Mouse (Mus musculus) erythroblast, embryonic 14.5 days (primary cell): ENCODE measurements around the gene Sgip1. TPM values are rescaled to one million over a fixed set of nuclear protein-coding genes. Genes with fewer than 3 reads are reported as not detected.

Experiments
- H3K27me3 ChIP-seq: 2 replicates; pipeline ENCODE4 v1.6.1; 2012; ENCODE audit warnings: inconsistent platforms; ENCODE audit not compliant: control insufficient read depth
- H3K36me3 ChIP-seq: 2 replicates; pipeline ENCODE4 v1.6.1; 2012; ENCODE audit warnings: mild to moderate bottlenecking, inconsistent platforms; ENCODE audit not compliant: control insufficient read depth
- H3K4me1 ChIP-seq: 2 replicates; pipeline ENCODE4 v1.6.1; 2012; ENCODE audit warnings: inconsistent platforms; ENCODE audit not compliant: control insufficient read depth
- H3K4me3 ChIP-seq: replicated peaks from 2 replicates; pipeline ENCODE3; 2012; ENCODE audit warnings: moderate library complexity, mild to moderate bottlenecking, inconsistent platforms
- H3K9me3 ChIP-seq: 2 replicates; pipeline ENCODE4 v1.6.1; 2012; ENCODE audit warnings: low read length, inconsistent platforms, mixed read lengths; ENCODE audit not compliant: control insufficient read depth
- GATA1 ChIP-seq: IDR thresholded peaks from 2 replicates; pipeline ENCODE4 v1.6.1; 2012; ENCODE audit warnings: low read length, inconsistent platforms, mixed read lengths
- TAL1 ChIP-seq: IDR thresholded peaks from 3 replicates; pipeline ENCODE4 v1.6.1; 2012; ENCODE audit warnings: low read length, inconsistent platforms, mixed read lengths
- polyA plus RNA-seq: library from polyadenylated mRNA; stranded (reverse); fragments of >175 nt; gene quantifications from 2 replicates; pipeline ENCODE4 v1.2.3, GENCODE M21; 2012

The Sgip1 gene
- polyA plus RNA-seq, 1 experiment: not detected

DNA sequence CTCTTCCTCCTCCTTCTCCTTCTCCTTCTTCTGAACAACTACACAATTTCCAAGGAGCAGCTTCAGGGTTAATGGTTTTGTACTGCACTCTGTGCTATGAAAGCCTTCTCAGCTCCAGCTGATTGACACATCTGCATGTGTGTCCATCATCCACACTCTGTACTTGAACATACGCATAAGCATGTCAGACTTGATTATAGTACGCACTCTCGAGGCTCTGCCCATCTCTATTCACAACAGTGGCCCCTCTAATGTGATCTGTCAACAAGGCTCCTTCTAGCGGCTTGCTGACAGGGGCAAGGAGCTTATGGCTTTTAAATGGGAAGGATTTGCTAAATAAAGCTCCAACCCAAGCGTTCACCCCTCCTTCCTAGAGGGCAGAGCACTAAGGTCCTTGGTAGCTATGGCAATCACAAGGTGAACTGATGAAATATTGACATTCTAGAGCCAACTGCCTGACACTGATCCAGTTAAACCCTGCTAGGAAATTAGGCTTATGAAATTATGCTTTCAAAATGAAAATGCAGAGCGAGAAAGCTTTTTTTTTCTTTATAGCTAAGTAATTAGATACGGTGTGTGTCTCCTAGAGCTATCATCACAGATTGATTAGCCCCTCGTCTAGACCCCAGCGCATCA lies 7.0 kb upstream of the Sgip1 start:
- H3K4me1 ChIP-seq: no peaks in the 10 kb centered on the region
- no peaks in the 10 kb centered on the region for H3K27me3 ChIP-seq
- H3K4me3 ChIP-seq: no peak overlapping the region
- no peak for TF ChIP-seq TAL1
- no peak for TF ChIP-seq GATA1
- no peaks in the 10 kb centered on the region for H3K36me3 ChIP-seq
- 0 out of 2 replicates have a peak, but pooled peaks cover 3% of the 10 kb centered on the region for H3K9me3 ChIP-seq

DNA sequence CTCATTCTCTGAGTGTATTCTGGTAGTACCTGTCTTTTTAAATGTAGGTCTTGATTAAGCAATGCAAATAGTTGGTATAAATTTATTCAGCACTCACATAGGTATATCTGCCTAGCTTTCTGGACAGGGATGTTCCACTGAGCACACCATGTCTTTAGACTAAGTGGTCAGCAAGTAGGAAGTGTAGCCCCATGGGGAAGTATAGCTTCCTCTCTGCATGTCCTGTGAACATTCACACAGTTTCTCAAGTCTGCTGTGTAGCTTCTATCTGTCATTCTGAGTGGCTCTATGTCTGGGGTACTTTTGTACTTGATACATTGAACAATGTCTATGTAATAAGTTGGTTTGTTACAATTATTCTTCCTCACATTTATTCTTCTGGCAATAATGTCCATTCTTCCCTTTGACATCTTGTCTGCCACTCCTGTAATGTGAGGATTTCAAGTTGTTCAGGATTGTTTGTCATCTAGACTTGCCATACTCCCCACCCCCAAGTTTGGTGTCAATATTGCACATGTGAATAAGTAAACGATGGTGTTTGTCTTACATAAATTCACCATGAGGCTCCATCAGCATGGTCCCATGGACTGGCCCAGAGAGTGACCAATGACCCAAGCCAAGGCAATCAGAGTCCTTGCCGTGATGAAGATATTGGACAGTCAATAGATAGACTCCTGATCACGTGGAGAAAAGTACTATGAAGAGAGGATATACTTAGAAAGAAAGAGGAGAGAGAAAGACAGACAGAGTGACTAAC lies 12.4 kb downstream of the Sgip1 start:
- no peaks in the 10 kb centered on the region for H3K36me3 ChIP-seq
- no peaks in the 10 kb centered on the region for H3K9me3 ChIP-seq
- no peak for TF ChIP-seq TAL1
- no peaks in the 10 kb centered on the region for H3K4me1 ChIP-seq
- H3K27me3 ChIP-seq: no peaks in the 10 kb centered on the region
- no peak overlapping the region for H3K4me3 ChIP-seq

DNA sequence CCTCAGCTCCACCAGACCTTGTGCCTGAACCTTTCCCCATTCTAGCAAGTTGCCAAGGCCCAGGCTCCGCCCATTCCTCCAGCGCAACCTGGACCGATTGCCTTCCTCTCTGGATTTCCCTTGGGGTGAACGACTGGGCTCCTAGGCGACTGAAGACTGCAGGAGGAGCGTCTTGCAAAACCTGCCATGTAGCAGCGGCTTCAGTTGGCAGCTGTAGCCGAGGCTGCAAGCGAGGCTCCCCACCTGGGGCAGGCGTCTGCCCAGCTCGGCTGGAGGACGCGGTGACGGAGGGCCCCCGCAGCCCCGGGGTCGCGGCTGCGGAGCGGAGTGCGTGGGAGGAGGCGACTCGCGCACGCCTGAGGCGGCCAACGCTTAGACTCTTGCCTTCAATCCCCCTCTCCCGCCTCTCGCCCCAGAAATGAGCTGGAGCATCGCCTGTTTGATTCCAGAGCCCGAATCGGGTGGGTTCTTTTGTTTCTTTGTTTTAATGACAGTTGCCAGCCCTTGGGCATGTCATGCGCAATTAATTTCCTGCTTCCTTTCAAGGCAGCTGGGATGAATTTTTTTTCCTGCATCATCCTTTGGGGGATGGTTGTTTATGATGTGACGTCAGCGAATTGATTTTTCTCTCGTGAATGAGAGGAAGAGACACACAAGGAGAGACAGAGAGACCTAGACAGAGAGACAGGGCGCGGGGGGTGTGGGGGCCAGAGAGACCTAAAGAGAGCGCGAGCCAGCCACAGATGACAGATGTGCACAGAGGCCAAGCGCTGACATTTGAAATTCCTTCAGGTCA lies 18.2 kb downstream of the Sgip1 start:
- TF ChIP-seq TAL1: no peak
- no peak for TF ChIP-seq GATA1
- H3K27me3 ChIP-seq: peaks cover 21% of the 10 kb centered on the region
- H3K9me3 ChIP-seq: no peaks in the 10 kb centered on the region; the same call in 1 of the 2 replicates
- H3K4me1 ChIP-seq: no peaks in the 10 kb centered on the region; the same call in 1 of the 2 replicates
- peak overlapping the region; percentile 17 for H3K4me3 ChIP-seq
- H3K36me3 ChIP-seq: no peaks in the 10 kb centered on the region

DNA sequence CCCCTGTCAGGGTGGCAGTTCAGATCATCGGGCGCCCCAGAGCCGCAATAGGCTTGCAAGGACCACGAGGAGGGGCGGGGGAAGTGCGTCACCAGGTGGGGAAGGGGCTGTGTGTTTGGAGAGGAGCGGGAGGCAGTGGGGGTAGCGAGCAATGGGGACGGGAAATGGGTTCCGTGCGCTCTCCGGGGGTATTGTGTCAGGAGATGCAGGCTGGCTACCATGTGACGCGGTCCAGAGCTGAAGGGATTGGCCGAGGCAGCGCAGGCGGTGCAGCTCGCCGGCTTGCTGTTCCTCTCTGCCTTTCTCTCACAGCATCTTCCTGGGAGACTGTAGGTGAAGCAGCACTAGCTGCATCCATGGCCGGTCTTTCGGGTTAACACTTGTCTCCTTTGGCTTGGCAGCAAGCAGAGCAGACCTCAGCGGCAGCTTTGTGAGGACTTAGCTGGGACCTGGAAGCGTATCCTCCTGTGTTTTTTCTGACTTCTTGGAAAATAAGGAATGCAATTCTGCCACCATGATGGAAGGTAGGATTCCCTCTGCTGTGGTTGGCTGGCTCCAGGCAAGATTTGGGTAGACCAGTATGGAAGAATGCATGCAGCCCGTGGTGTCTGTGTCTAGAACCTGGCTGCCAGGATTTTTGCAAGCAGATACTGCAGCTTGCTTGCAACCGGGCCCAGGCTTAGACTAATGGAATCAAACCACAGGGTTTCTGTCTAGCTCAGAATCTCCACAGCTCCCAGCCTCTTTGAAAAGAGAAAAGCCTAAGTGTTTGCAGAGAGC lies 19.1 kb downstream of the Sgip1 start:
- Histone ChIP-seq H3K36me3 (no peaks in the 10 kb centered on the region), H3K4me1 (no peaks in the 10 kb centered on the region; the same call in 1 of the 2 replicates), H3K27me3 (peaks cover 21% of the 10 kb centered on the region), H3K4me3 (peak overlapping the region; percentile 32), H3K9me3 (no peaks in the 10 kb centered on the region; the same call in 1 of the 2 replicates)
- TF ChIP-seq TAL1: no peak
- no peak for TF ChIP-seq GATA1

DNA sequence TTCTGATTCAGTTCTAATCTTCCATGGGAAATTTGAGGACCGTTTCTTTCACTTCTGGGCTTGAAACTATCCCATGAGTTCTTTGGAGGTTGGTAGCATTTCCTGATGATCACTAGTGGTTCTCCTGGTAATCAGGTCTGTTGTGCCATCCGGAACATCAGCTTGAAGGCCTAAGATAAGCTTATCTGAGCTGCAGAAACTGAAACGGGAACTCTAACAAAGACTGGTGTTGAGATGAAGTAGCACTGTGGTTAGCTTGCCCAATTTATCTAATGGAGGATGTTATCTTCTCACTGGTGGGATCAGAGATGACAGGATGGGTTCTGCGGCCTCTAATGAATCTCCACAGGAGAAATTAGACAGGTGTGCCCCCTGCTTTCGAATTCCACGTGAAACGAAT lies 21.0 kb downstream of the Sgip1 start:
- Histone ChIP-seq H3K4me1 (no peaks in the 10 kb centered on the region; the same call in 1 of the 2 replicates), H3K27me3 (peaks cover 21% of the 10 kb centered on the region), H3K4me3 (no peak overlapping the region), H3K36me3 (no peaks in the 10 kb centered on the region), H3K9me3 (no peaks in the 10 kb centered on the region; the same call in 1 of the 2 replicates)
- TF ChIP-seq GATA1 (no peak), TAL1 (no peak)

DNA sequence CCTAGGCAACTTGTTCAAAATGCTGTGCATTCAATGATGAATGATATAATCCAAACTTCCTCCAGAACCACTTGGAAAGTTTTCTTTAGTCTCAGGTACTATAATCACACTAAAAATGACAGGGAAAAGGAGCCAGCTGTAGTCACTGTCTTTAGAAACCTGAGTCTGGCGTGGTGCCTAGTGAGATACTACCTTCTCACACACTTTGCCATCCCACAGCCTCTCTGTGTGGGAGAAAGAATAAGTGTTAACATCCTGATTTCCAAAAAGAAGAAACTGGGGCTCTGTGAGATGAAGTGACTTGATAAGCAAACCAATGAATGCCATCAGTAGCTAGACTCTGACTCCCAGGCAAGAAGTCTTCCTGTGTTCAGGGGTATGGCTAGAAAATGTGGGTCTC lies 28.0 kb downstream of the Sgip1 start:
- TF ChIP-seq TAL1 (no peak), GATA1 (no peak)
- H3K27me3 ChIP-seq: no peaks in the 10 kb centered on the region
- no peaks in the 10 kb centered on the region for H3K4me1 ChIP-seq
- no peaks in the 10 kb centered on the region for H3K9me3 ChIP-seq
- H3K4me3 ChIP-seq: no peak overlapping the region
- H3K36me3 ChIP-seq: no peaks in the 10 kb centered on the region

DNA sequence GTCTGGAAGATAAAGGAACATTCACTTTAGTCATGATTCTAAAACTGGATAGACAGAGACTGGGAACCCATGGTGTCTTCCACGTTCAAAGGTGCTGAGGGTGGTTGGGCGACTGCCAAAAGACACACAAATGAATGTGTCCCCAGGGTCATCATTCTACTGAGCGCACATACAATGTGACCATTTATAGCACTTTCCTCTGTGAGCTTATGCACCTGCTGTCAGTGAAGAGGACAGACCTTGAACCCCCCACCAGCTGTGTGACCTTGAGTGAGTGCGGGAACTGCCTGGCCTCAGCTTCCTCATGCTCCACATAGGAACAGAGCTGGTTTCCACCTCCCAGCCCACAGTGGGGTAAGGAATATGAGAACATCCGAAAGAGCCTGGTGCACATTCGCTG lies 28.8 kb downstream of the Sgip1 start:
- TF ChIP-seq GATA1 (no peak), TAL1 (no peak)
- no peaks in the 10 kb centered on the region for H3K4me1 ChIP-seq
- H3K4me3 ChIP-seq: no peak overlapping the region
- H3K27me3 ChIP-seq: no peaks in the 10 kb centered on the region
- H3K9me3 ChIP-seq: no peaks in the 10 kb centered on the region
- no peaks in the 10 kb centered on the region for H3K36me3 ChIP-seq

DNA sequence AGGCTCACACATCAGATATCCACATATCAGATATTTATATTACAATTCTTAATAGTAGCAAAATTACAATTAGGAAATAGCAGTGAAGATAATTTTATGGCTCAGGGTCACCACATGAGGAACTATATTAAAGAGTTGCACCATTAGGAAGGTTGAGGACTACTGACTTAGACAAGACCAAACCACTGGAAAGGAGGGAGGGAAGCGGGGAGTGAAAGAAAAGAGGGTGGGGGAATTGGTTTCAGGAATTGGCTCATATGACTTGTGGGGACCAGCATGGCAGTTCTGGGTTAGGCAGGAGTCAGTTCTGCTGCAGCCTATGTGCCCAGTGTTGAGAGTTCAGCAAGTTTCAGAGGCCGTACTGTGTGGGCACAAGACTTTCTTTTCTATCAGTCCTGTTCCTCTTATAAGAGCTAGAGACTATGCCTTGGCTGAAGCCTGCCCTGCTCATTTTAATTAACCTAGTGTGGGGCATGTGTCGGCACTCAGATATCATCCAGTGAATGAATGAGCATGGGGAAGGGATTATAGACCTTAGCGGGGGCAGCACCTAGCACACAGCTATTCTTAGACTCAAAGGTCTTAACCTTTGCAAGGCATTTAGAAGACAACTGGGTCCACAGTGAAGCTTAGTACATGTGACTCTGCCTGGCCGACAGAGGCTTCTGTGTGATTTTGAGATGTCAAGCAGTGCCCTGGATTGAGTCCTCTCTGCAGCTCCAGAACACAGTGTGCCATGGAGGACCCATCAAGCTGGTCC lies 30.7 kb downstream of the Sgip1 start:
- Histone ChIP-seq H3K4me3 (no peak overlapping the region), H3K9me3 (no peaks in the 10 kb centered on the region), H3K36me3 (no peaks in the 10 kb centered on the region), H3K4me1 (no peaks in the 10 kb centered on the region), H3K27me3 (no peaks in the 10 kb centered on the region)
- no peak for TF ChIP-seq TAL1
- TF ChIP-seq GATA1: no peak
